12 mouse cellular contexts compared by ENCODE assay signal in the genomic region with DNA sequence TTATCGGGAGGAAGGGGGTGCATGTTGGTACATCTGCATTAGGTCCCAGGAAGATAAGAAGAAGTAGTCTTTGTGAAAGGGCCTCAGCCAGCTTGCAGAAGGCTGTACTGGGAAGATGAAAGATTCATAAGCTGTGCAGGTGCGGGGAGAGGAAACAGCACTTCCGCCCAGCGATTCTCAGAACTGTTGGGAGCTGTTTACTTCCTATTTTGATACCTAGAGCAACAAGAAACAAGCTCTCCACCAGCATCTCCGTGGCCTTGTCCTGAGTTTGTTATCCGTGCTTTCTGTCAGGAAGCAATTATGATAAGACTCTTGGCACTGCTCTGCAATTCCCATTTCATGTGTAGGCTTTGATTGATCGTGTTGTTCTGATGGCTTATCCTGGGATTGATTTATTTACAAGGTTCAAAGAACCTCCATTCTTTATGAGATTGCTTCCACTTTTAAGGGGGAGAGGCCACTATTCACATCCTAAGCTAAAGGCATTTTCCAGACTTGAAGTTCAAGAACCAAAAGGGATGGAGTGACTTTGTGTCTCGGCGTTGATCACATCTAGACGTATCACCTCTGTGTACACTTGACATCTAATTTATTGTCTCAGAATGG.
DNase-seq lines count a peak whose midpoint lies in the region; ATAC-seq and TF ChIP-seq lines count a peak whose summit lies in the region.
"Had no signal": no experiment of that assay in that cellular context is flagged by ENCODE, and none has a peak within 500 bp of the region (broad histone marks: within the 10 kb centered on the region; RNA-seq: fewer than 3 reads in every experiment).

No protein-coding gene starts in this region.

- WGBS in spleen, adult 2 months = 15% methylated on average over 10 of the region's 10 CpGs

- ATAC-seq in common myeloid progenitor, adult 5-6 weeks (replicated peaks; ENCODE audit: low read depth, poor library complexity, severe bottlenecking) = peak; percentile 47; the same call in 1 of the 2 replicates
- ATAC-seq: forebrain, embryonic 14.5 days had no signal

- H3K36me3 ChIP-seq in spleen, adult 2 months (ENCODE audit: control insufficient read depth, insufficient read depth, low read length) = no peaks in the 10 kb centered on the region
- H3K36me3 ChIP-seq: hindbrain, embryonic 15.5 days had no signal

- peak; percentile 19 to 30 for DNase-seq in CD8-positive naive resting alpha-beta T cell, adult 2 months (ENCODE audit: low read depth in 2 of 2, low spot score in 2 of 2)
- peak; percentile 46 to 62 for DNase-seq in kidney, postnatal 25 days
- DNase-seq in spleen, adult 2 months (ENCODE audit: low read depth in 1 of 2, low spot score in 2 of 2) = peak; percentile 34 to 39
- no peak for DNase-seq in cerebellum, adult 11-12 months
- DNase-seq in c-Kit-positive CD71-positive TER-119-positive erythroid progenitor cells, embryonic 14.5 days (ENCODE audit: low spot score) = no peak
- no peak for DNase-seq in embryo, embryonic 11 days
- DNase-seq: cerebellum, adult 9-10 months had no signal

- TF ChIP-seq POLR2A in spleen, adult 2 months (IDR thresholded peaks at IDR 0.05; ENCODE audit: low read depth, low read length) = no peak

- TF ChIP-seq CTCF in spleen, adult 2 months (IDR thresholded peaks at IDR 0.05; ENCODE audit: extremely low read depth, insufficient read depth, insufficient read length, insufficient replicate concordance) = no peak

- H3K27ac ChIP-seq in spleen, adult 2 months (ENCODE audit: insufficient read depth, low read length) = peak overlapping the region; percentile 46
- H3K27ac ChIP-seq: hindbrain, embryonic 15.5 days; liver, embryonic 14.5 days; stomach, postnatal 0 days had no signal

- no peaks in the 10 kb centered on the region for H3K27me3 ChIP-seq in spleen, adult 2 months (ENCODE audit: control insufficient read depth, insufficient read depth, low read length)
- H3K27me3 ChIP-seq: hindbrain, embryonic 15.5 days had no signal

- H3K4me3 ChIP-seq in spleen, adult 2 months (ENCODE audit: extremely low read depth, insufficient read depth, insufficient read length) = 0 out of 2 replicates have a peak overlapping the region, but pooled peaks have one; percentile 14
- H3K4me3 ChIP-seq: hindbrain, embryonic 15.5 days had no signal

- H3K4me1 ChIP-seq in spleen, adult 2 months (ENCODE audit: control insufficient read depth, insufficient read depth, insufficient read length) = peaks cover 13% of the 10 kb centered on the region
- H3K4me1 ChIP-seq: hindbrain, embryonic 15.5 days had no signal

Comparison
In these comparisons a context has a peak if more than half of its experiments do, and no peak if none do; other contexts are left out.
1. DNase-seq: peak in CD8-positive naive resting alpha-beta T cell, adult 2 months (2 of 2), kidney, postnatal 25 days (2 of 2) and spleen, adult 2 months (2 of 2); none in cerebellum, adult 11-12 months (single experiment), c-Kit-positive CD71-positive TER-119-positive erythroid progenitor cells, embryonic 14.5 days (single experiment) and embryo, embryonic 11 days (single experiment).